Mouse (Mus musculus) heart, embryonic 16.5 days (tissue): Measurements from ENCODE around the gene Nras. TPM values are rescaled to one million over a fixed set of nuclear protein-coding genes. Genes with fewer than 3 reads are reported as not detected.

ENCODE experiments used
- ATAC-seq: fragments of 200-750 bp; cut with Nextera tagmentation; replicated peaks from 2 replicates; pipeline ENCODE4 v1.8.0; 2017; ENCODE audit warnings: moderate number of reproducible peaks; ENCODE audit not compliant: insufficient read depth, low FRiP score; ENCODE audit errors: extremely low read depth
- H3K27ac ChIP-seq: fragments of 300-500 bp; sonication (generic); 2 replicates; pipeline ENCODE4 v1.5.1; 2014; ENCODE audit warnings: mild to moderate bottlenecking, low read length, control low read depth, moderate library complexity
- H3K27me3 ChIP-seq: fragments of 300-500 bp; sonication (generic); 2 replicates; pipeline ENCODE4 v1.6.1; 2014; ENCODE audit warnings: low read length, mixed read lengths; ENCODE audit not compliant: control insufficient read depth, insufficient read depth
- H3K36me3 ChIP-seq: fragments of 300-500 bp; sonication (generic); 2 replicates; pipeline ENCODE4 v1.6.1; 2014; ENCODE audit not compliant: control insufficient read depth, insufficient read depth
- H3K4me1 ChIP-seq: fragments of 300-500 bp; sonication (generic); 2 replicates; pipeline ENCODE4 v1.6.1; 2014; ENCODE audit warnings: low read length, mixed read lengths; ENCODE audit not compliant: control insufficient read depth, insufficient read depth
- H3K4me2 ChIP-seq: fragments of 300-500 bp; sonication (generic); 2 replicates; pipeline ENCODE4 v1.6.1; 2014; ENCODE audit warnings: low read depth, mild to moderate bottlenecking, control low read depth, low read length
- H3K4me3 ChIP-seq: fragments of 300-500 bp; sonication (generic); 2 replicates; pipeline ENCODE4 v1.5.1; 2014; ENCODE audit warnings: mild to moderate bottlenecking, control low read depth, low read length
- H3K9ac ChIP-seq: fragments of 300-500 bp; sonication (generic); 2 replicates; pipeline ENCODE4 v1.6.1; 2014; ENCODE audit warnings: low read length, control low read depth
- H3K9me3 ChIP-seq: fragments of 300-500 bp; sonication (generic); replicated peaks from 2 replicates; pipeline ENCODE4 v1.6.1; 2016; ENCODE audit warnings: low read length; ENCODE audit not compliant: control insufficient read depth
- WGBS: fragments of 180-500 bp; shearing (Covaris S2); extraction: QIAGEN DNeasy Blood & Tissue Kit; methylation state at CpG from one replicate; pipeline ENCODE4 v1.1.7; 2014; 5-methylcytosine and 5-hydroxymethylcytosine counted together
- polyA plus RNA-seq: library from polyadenylated mRNA; unstranded; fragments of >200 nt; fragmentation: Nextera tagmentation; extraction: Ambion mirVana; gene quantifications from 2 replicates; pipeline ENCODE4 v1.2.1, GENCODE M21; 2015

Nras gene
- polyA plus RNA-seq, 1 experiment from 2014 or later: 73.4 TPM

GRCm38 (mm10) chr3:103102454-103103390 is 44.6 kb downstream of the Nras start, which contains the start of gene Dennd2c:
Gene Dennd2c, plus strand, starts transcription at chr3:103102604.
- Histone ChIP-seq H3K9ac (peak within 1 kb of the TSS; percentile 81), H3K4me3 (peak within 1 kb of the TSS; percentile 90), H3K4me1 (peaks cover 4% of the 10 kb centered on the region), H3K27me3 (no peaks in the 10 kb centered on the region), H3K27ac (peak within 1 kb of the TSS; percentile 68), H3K4me2 (peak within 1 kb of the TSS; percentile 98), H3K36me3 (no peaks in the 10 kb centered on the region), H3K9me3 (no peaks in the 10 kb centered on the region)
- peak; percentile 97 for ATAC-seq
- under 1% methylated on average over 72 of the region's 72 CpGs for WGBS

DNA sequence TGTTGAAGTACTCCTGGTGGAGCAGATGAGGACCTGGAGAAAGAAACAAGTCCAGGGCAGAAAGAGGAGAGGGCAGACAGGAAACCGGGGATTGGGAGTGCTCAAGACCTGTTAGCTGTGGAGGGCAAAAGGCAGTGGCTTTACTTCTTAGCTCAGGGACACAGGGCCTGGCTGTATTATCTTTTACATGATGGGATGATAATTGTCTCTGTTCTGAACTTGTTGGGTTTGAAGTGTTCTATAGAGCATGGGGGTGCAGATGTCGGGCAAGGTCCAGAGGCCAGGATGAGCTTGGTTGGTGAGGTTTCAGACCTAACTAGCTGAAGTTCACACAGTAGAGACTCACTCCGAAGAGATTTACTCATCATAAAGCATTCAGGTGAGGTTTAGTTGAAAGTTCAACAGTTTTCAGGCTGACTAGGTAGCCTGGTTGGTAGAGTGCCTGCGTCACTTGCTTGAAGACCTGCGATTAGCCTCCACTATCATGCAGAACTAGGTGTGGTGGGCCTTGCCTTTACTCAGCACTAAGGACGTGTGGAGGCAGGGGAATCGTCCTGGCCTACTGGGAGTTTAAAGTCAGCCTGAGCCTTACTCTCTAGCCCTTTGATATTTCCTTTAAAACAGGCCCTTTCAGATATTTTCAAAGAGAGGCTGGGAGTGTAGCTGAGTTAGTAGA is 49.6 kb downstream of the Nras start:
- Histone ChIP-seq H3K4me1 (no peaks in the 10 kb centered on the region), H3K27ac (no peak overlapping the region), H3K4me2 (no peak overlapping the region), H3K27me3 (no peaks in the 10 kb centered on the region), H3K36me3 (no peaks in the 10 kb centered on the region), H3K9me3 (no peaks in the 10 kb centered on the region), H3K9ac (no peak overlapping the region), H3K4me3 (no peak overlapping the region)
- WGBS: 86% methylated on average over 7 of the region's 7 CpGs
- ATAC-seq: no peak

DNA sequence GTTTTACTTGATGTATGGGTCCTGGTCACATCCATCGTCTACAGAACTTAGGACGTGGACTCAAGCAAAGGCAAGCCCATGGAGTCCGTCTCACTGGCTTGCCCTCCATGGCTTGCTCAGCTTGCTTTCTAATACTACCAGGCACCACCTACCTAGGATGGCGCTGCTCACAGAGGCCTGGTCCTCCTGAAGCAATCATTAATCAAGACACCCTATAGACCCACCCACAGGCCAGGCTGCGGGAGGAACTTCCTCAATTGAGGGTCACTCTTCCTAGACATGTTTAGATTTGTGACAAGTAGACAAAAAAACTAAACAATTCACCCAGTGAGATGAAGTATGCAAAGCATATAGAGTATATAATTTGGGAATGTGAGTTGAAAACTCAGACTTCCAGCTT is 54.1 kb downstream of the Nras start:
- Histone ChIP-seq H3K4me3 (no peak overlapping the region), H3K27ac (no peak overlapping the region), H3K9ac (no peak overlapping the region), H3K4me2 (no peak overlapping the region), H3K36me3 (no peaks in the 10 kb centered on the region), H3K27me3 (no peaks in the 10 kb centered on the region), H3K9me3 (no peaks in the 10 kb centered on the region), H3K4me1 (no peaks in the 10 kb centered on the region)
- 75% methylated on average over 5 of the region's 5 CpGs for WGBS
- no peak for ATAC-seq

Other genes with a start within 250 kb of the Nras start
- not detected in 2 replicates for gene Sycp1, start 122.2 kb upstream of the Nras start, polyA plus RNA-seq
- gene Nr1h5, start 94.2 kb upstream of the Nras start, polyA plus RNA-seq: 0.14 TPM in 1 of 2 replicates, not detected in the other
- gene Sike1, start 62.6 kb upstream of the Nras start, polyA plus RNA-seq: 63.6 and 83.8 TPM in 2 replicates
- gene Csde1, start 37.9 kb upstream of the Nras start, polyA plus RNA-seq: 271 and 302 TPM in 2 replicates
- 0.21 and 0.88 TPM in 2 replicates for gene Ampd1, start 15.7 kb downstream of the Nras start, polyA plus RNA-seq
- gene Dennd2c, start 44.3 kb downstream of the Nras start, polyA plus RNA-seq: 4.3 and 5.8 TPM in 2 replicates
- 115 and 141 TPM in 2 replicates for gene Bcas2, start 113.4 kb downstream of the Nras start, polyA plus RNA-seq
- gene Trim33, start 221.0 kb downstream of the Nras start, polyA plus RNA-seq: 11.8 and 12.1 TPM in 2 replicates